Comparison of ENCODE assay signal across 8 mouse cellular contexts in genomic region chr8:23319556-23319955, GRCm38 (mm10).
DNase-seq lines count a peak whose midpoint lies in the region; ATAC-seq and TF ChIP-seq lines count a peak whose summit lies in the region.
"Had no signal": no experiment of that assay in that cellular context is flagged by ENCODE, and none has a peak within 500 bp of the region (broad histone marks: within the 10 kb centered on the region; RNA-seq: fewer than 3 reads in every experiment).

No protein-coding gene starts in this region.

- H3K9me3 ChIP-seq in forebrain, embryonic 11.5 days (ENCODE audit: control insufficient read depth, low read length): no peaks in the 10 kb centered on the region
- H3K9me3 ChIP-seq: liver, embryonic 15.5 days had no signal

- no peak overlapping the region for H3K4me2 ChIP-seq in forebrain, embryonic 11.5 days (ENCODE audit: low read depth, low read length, severe bottlenecking)
- H3K4me2 ChIP-seq: liver, embryonic 15.5 days had no signal

- TF ChIP-seq POLR2A in embryonic fibroblast, embryonic 13.5 days (IDR thresholded peaks at IDR 0.05; ENCODE audit: low read depth, low read length): no peak

- WGBS in forebrain, embryonic 11.5 days: 71% methylated on average over 9 of the region's 9 CpGs

- H3K36me3 ChIP-seq in forebrain, embryonic 11.5 days (ENCODE audit: control insufficient read depth, insufficient read depth, low read length): no peaks in the 10 kb centered on the region; the same call in 1 of the 2 replicates
- H3K36me3 ChIP-seq: liver, embryonic 15.5 days had no signal

- peak; percentile 14; the same call in 1 of the 2 replicates for TF ChIP-seq CTCF in embryonic fibroblast, embryonic 13.5 days (IDR thresholded peaks at IDR 0.05; ENCODE audit: borderline replicate concordance, insufficient read depth, low read length)

- peak; percentile 6 for DNase-seq in kidney, adult 18-20 months
- DNase-seq in kidney, adult 11 months: no peak
- peak; percentile 13 for DNase-seq in 416B (ENCODE audit: low read depth)
- DNase-seq in A20 (ENCODE audit: low read depth, low spot score): peak; percentile 3
- no peak for DNase-seq in thymus, postnatal 14 days
- DNase-seq in forebrain, embryonic 11.5 days (ENCODE audit: low spot score): no peak

- no peaks in the 10 kb centered on the region for H3K27me3 ChIP-seq in forebrain, embryonic 11.5 days (ENCODE audit: control insufficient read depth, insufficient read depth, low read length)
- H3K27me3 ChIP-seq: liver, embryonic 15.5 days had no signal

- H3K9ac ChIP-seq in forebrain, embryonic 11.5 days (ENCODE audit: low read length): no peak overlapping the region
- H3K9ac ChIP-seq: liver, embryonic 15.5 days had no signal

- no peak overlapping the region for H3K27ac ChIP-seq in embryonic fibroblast, embryonic 13.5 days (ENCODE audit: insufficient read depth, low read length)
- no peak overlapping the region for H3K27ac ChIP-seq in forebrain, embryonic 11.5 days (ENCODE audit: low read depth, low read length)
- H3K27ac ChIP-seq: liver, embryonic 15.5 days had no signal

- ATAC-seq in forebrain, embryonic 11.5 days (replicated peaks; ENCODE audit: low FRiP score): no peak

- H3K4me1 ChIP-seq in embryonic fibroblast, embryonic 13.5 days (ENCODE audit: control insufficient read depth, insufficient read depth, low read length): no peaks in the 10 kb centered on the region
- no peaks in the 10 kb centered on the region; the same call in 1 of the 2 replicates for H3K4me1 ChIP-seq in forebrain, embryonic 11.5 days (replicated peaks; ENCODE audit: control insufficient read depth, insufficient read depth, low read length)
- H3K4me1 ChIP-seq: liver, embryonic 15.5 days had no signal

- H3K4me3 ChIP-seq in embryonic fibroblast, embryonic 13.5 days (ENCODE audit: insufficient read depth, low read length): no peak overlapping the region
- H3K4me3 ChIP-seq in forebrain, embryonic 11.5 days (ENCODE audit: low read depth, low read length): no peak overlapping the region
- H3K4me3 ChIP-seq: liver, embryonic 15.5 days had no signal

Comparison
In these comparisons a context has a peak if more than half of its experiments do, and no peak if none do; other contexts are left out.
1. DNase-seq: peak in kidney, adult 18-20 months (single experiment), 416B (single experiment) and A20 (single experiment); none in kidney, adult 11 months (single experiment), thymus, postnatal 14 days (single experiment) and forebrain, embryonic 11.5 days (single experiment).